Mouse (Mus musculus): ENCODE measurements around the gene Phlpp2. TPM values are rescaled to one million over a fixed set of nuclear protein-coding genes. Genes with fewer than 3 reads are reported as not detected.

The Phlpp2 gene
- total RNA-seq, 2 experiments from 2014 or later, result 4.0 to 4.7 TPM

Other genes starting within 250 kb of the Phlpp2 start
- 10 to 100 TPM; 36.7 to 45.7 TPM for gene Ist1, start 175.3 kb upstream of the Phlpp2 start, total RNA-seq (2021)
- gene Zfp821, start 163.0 kb upstream of the Phlpp2 start, total RNA-seq (2021), result 1 to 10 TPM; 6.1 to 7.3 TPM
- 10 to 100 TPM; 20.1 to 20.5 TPM for gene Atxn1l, start 130.8 kb upstream of the Phlpp2 start, total RNA-seq (2021)
- 10 to 100 TPM; 38.0 to 41.4 TPM for gene Ap1g1, start 90.0 kb upstream of the Phlpp2 start, total RNA-seq (2021)
- gene Marveld3, start 93.7 kb downstream of the Phlpp2 start, total RNA-seq (2021), result under 1 TPM in 1 of 2 experiments, not detected in 1; 0.20 TPM
- under 1 TPM; 0.78 to 0.83 TPM for gene Tat, start 121.9 kb downstream of the Phlpp2 start, total RNA-seq (2021)
- gene Chst4, start 171.2 kb downstream of the Phlpp2 start, total RNA-seq (2021), result 1 to 10 TPM; 3.6 to 5.8 TPM
- gene Zfp612, start 211.2 kb downstream of the Phlpp2 start, total RNA-seq (2021), result 1 to 10 TPM; 6.3 to 7.4 TPM
- not detected for gene Gm21964, start 232.7 kb downstream of the Phlpp2 start, total RNA-seq (2021)
- not detected for gene Gm17720, start 234.2 kb downstream of the Phlpp2 start, total RNA-seq (2021)